Mouse (Mus musculus) testis, adult 2 months (tissue): ENCODE results near the gene Bicd2.

Source experiments
- CTCF ChIP-seq: fragments of 200-500 bp; IDR thresholded peaks from 2 replicates; pipeline ENCODE4 v1.5.1; 2012; ENCODE audit warnings: low read depth, mild to moderate bottlenecking, inconsistent platforms, low read length, moderate library complexity; ENCODE audit not compliant: control insufficient read depth, insufficient read depth, insufficient replicate concordance
- POLR2A ChIP-seq: fragments of 200-500 bp; IDR thresholded peaks from 2 replicates; pipeline ENCODE4 v1.6.1; 2012; ENCODE audit warnings: low read depth, mild to moderate bottlenecking, inconsistent platforms, low read length, moderate library complexity; ENCODE audit not compliant: control insufficient read depth

GRCm38 (mm10) chr13:49296270-49296669, 45.1 kb upstream of the Bicd2 start:
- no peak for TF ChIP-seq CTCF
- TF ChIP-seq POLR2A: no peak
